In the genomic region with DNA sequence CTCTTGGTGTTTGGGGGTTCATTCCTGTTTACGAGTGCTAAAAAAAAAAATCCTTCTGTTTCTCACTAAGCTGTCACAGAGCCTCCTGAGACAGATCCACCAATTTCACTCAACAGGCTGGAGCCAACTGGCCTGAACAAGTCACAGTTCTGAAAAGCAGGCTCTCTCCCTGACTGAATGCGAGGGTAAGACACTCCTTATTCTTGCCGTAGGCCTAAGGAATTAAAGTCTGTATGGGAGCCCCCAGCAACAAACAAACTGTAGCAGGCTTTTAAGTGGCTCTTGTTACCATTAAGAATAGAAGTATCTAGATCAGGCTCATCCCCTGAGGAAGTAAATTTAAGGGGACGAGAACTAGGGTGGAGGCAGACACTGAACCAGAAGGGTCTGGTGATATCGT, we compare ENCODE assay signal across 28 mouse cellular contexts.
"Had no signal": no experiment of that assay in that cellular context is flagged by ENCODE, and none has a peak within 500 bp of the region (broad histone marks: within the 10 kb centered on the region; RNA-seq: fewer than 3 reads in every experiment).

No protein-coding gene starts in this region.

- DNase-seq: cerebellum, adult 8-10 months; cerebellum, adult 9-10 months; cerebellum, adult 9-11 months; cerebellum, postnatal 10 days; cerebellum, postnatal 14 days; cerebellum, postnatal 25 days; cerebellum, postnatal 36 days; embryo, embryonic 11 days; forebrain, postnatal 0 days; gastrocnemius, adult 2 months; gastrocnemius, postnatal 10 days; gastrocnemius, postnatal 14 days; gastrocnemius, postnatal 25 days; gastrocnemius, postnatal 36 days; heart, adult 11 months; heart, adult 18-20 months; heart, adult 2 months had no signal

- H3K4me3 ChIP-seq: embryonic facial prominence, embryonic 10.5 days; embryonic facial prominence, embryonic 12.5 days; embryonic facial prominence, embryonic 13.5 days; embryonic facial prominence, embryonic 15.5 days; erythroblast, embryonic 14.5 days; forebrain, embryonic 10.5 days; forebrain, embryonic 12.5 days; forebrain, embryonic 13.5 days; forebrain, embryonic 15.5 days; gastrocnemius, adult 2 months; heart, adult 2 months had no signal

- H3K36me3 ChIP-seq: embryonic facial prominence, embryonic 10.5 days; embryonic facial prominence, embryonic 12.5 days; embryonic facial prominence, embryonic 13.5 days; embryonic facial prominence, embryonic 15.5 days; forebrain, embryonic 10.5 days; forebrain, embryonic 12.5 days; forebrain, embryonic 15.5 days had no signal

- H3K9me3 ChIP-seq: embryonic facial prominence, embryonic 10.5 days; embryonic facial prominence, embryonic 12.5 days; embryonic facial prominence, embryonic 13.5 days; embryonic facial prominence, embryonic 15.5 days; forebrain, embryonic 10.5 days; forebrain, embryonic 12.5 days; forebrain, embryonic 13.5 days; forebrain, embryonic 15.5 days had no signal

- ATAC-seq: forebrain, embryonic 13.5 days; forebrain, embryonic 14.5 days; forebrain, embryonic 15.5 days; forebrain, embryonic 16.5 days; forebrain, postnatal 0 days had no signal

- H3K4me2 ChIP-seq: embryonic facial prominence, embryonic 12.5 days; embryonic facial prominence, embryonic 13.5 days; embryonic facial prominence, embryonic 15.5 days; forebrain, embryonic 12.5 days; forebrain, embryonic 13.5 days; forebrain, embryonic 15.5 days had no signal

- H3K27me3 ChIP-seq: embryonic facial prominence, embryonic 12.5 days; embryonic facial prominence, embryonic 13.5 days; embryonic facial prominence, embryonic 15.5 days; forebrain, embryonic 12.5 days; forebrain, embryonic 13.5 days; forebrain, embryonic 15.5 days had no signal

- H3K9ac ChIP-seq: embryonic facial prominence, embryonic 12.5 days; embryonic facial prominence, embryonic 13.5 days; embryonic facial prominence, embryonic 15.5 days; forebrain, embryonic 12.5 days; forebrain, embryonic 13.5 days; forebrain, embryonic 15.5 days; forebrain, postnatal 0 days had no signal

- H3K27ac ChIP-seq: embryonic facial prominence, embryonic 10.5 days; embryonic facial prominence, embryonic 12.5 days; embryonic facial prominence, embryonic 13.5 days; embryonic facial prominence, embryonic 15.5 days; forebrain, embryonic 10.5 days; forebrain, embryonic 12.5 days; forebrain, embryonic 13.5 days; forebrain, embryonic 15.5 days; gastrocnemius, adult 2 months; heart, adult 2 months had no signal

- H3K4me1 ChIP-seq: embryonic facial prominence, embryonic 15.5 days; forebrain, embryonic 10.5 days; forebrain, embryonic 12.5 days; forebrain, embryonic 13.5 days; forebrain, embryonic 15.5 days had no signal
